Mouse (Mus musculus): Measurements from ENCODE around the gene Slit3.

- TF ChIP-seq POLR2A (IDR thresholded peaks at IDR 0.05; ENCODE audit: low read depth, low read length) (no peak), CTCF (IDR thresholded peaks at IDR 0.05; ENCODE audit: extremely low read depth, insufficient read length, insufficient replicate concordance, low read depth, low read length) (no peak)
Measured at GRCm38 (mm10) chr11:35118731-35119130, 2.3 kb upstream of the Slit3 start.
